9 mouse cellular contexts compared by ENCODE assay signal in the genomic region with DNA sequence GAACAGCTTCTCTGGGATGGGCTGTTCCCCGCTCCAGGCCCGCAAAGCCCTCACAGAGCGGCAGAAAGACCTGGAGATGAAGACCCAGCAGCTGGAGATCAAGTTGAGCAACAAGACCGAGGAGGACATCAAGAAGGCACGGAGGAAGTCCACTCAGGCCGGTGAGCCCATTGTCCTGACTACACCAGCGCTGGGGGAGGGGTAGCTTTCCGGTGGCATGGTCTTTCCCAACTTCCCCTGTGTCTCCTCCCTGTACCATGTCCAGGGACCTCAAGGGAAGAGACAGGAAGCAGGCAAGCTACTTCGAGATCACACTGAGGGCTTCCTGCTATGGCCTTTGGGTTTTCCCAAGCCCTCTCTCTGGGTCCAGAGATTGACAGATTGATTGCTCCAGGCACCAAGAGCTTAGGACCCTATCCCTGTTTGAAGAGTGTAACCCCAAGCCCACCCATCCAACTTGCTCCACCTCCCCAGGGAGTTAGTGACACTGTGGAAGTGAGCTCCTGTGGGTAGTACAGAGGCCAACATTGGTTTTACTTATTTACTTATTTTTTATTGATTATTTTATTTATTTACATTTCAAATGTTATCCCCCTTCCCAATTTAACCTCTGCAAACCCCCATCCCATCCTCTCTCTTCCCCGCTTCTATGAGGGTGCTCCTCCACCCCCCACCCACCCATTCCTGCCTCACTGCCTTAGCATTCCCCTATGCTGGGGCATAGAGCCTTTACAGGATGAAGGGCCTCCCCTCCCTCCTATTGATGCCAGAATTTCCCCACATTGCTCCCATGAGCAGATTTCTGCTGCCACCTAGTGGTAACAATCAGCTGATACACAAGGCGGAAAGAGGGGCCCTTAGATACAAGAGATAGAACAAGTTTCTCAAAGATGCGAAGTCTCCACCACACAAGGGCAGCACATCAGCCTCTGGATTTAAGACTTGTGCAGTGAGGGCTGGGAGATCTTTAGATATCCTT. TPM values are rescaled to one million over a fixed set of nuclear protein-coding genes. Genes with fewer than 3 reads are reported as not detected.
DNase-seq lines count a peak whose midpoint lies in the region; ATAC-seq lines count a peak whose summit lies in the region.
"Had no signal": no experiment of that assay in that cellular context is flagged by ENCODE, and none has a peak within 500 bp of the region (broad histone marks: within the 10 kb centered on the region; RNA-seq: fewer than 3 reads in every experiment).

No protein-coding gene starts in this region.

- no peaks in the 10 kb centered on the region for H3K36me3 ChIP-seq in embryonic facial prominence, embryonic 14.5 days (ENCODE audit: control insufficient read depth, insufficient read depth, low read length)
- H3K36me3 ChIP-seq in neural tube, embryonic 15.5 days, result no peaks in the 10 kb centered on the region

- H3K9ac ChIP-seq in embryonic facial prominence, embryonic 14.5 days (ENCODE audit: low read depth, low read length), result no peak overlapping the region
- H3K9ac ChIP-seq in neural tube, embryonic 15.5 days (replicated peaks), result no peak overlapping the region

- peak; percentile 54 for DNase-seq in right cerebral cortex, postnatal 25 days
- DNase-seq in right cerebral cortex, adult 2 months (ENCODE audit: low spot score in 2 of 2), result no peak
- peak; percentile 27 for DNase-seq in adrenal gland, postnatal 25 days
- DNase-seq in embryonic facial prominence, embryonic 14.5 days (ENCODE audit: low spot score), result peak; percentile 87
- DNase-seq in induced T-regulatory cell, adult 2 months (ENCODE audit: low read depth), result peak; percentile 64
- DNase-seq in lung, adult 18-20 months, result peak; percentile 31 to 58
- DNase-seq in gastrocnemius, postnatal 36 days, result no peak

- no peaks in the 10 kb centered on the region for H3K9me3 ChIP-seq in embryonic facial prominence, embryonic 14.5 days (ENCODE audit: control insufficient read depth, low read length)
- no peaks in the 10 kb centered on the region for H3K9me3 ChIP-seq in neural tube, embryonic 15.5 days (replicated peaks)

- no peak overlapping the region for H3K27ac ChIP-seq in embryonic facial prominence, embryonic 14.5 days (replicated peaks; ENCODE audit: low read depth, low read length)
- no peak overlapping the region for H3K27ac ChIP-seq in neural tube, embryonic 15.5 days (replicated peaks)

- ATAC-seq in embryonic facial prominence, embryonic 14.5 days (ENCODE audit: low read depth), result peak; percentile 63; the same call in 1 of the 2 replicates
- ATAC-seq in neural tube, embryonic 15.5 days (ENCODE audit: low FRiP score), result peak; percentile 79; the same call in 1 of the 2 replicates

- no peak overlapping the region for H3K4me3 ChIP-seq in embryonic facial prominence, embryonic 14.5 days (ENCODE audit: low read depth, low read length)
- no peak overlapping the region for H3K4me3 ChIP-seq in neural tube, embryonic 15.5 days (replicated peaks)

- 59% methylated on average over 9 of the region's 12 CpGs for WGBS in embryonic facial prominence, embryonic 14.5 days
- WGBS in neural tube, embryonic 15.5 days, result 68% methylated on average over 12 of the region's 12 CpGs

- H3K27me3 ChIP-seq in embryonic facial prominence, embryonic 14.5 days (replicated peaks; ENCODE audit: control insufficient read depth, insufficient read depth, low read length), result no peaks in the 10 kb centered on the region
- H3K27me3 ChIP-seq in neural tube, embryonic 15.5 days (replicated peaks), result no peaks in the 10 kb centered on the region

- peaks cover 4% of the 10 kb centered on the region; the same call in 1 of the 2 replicates for H3K4me1 ChIP-seq in embryonic facial prominence, embryonic 14.5 days (ENCODE audit: control insufficient read depth, insufficient read depth, low read length)
- H3K4me1 ChIP-seq in neural tube, embryonic 15.5 days, result no peaks in the 10 kb centered on the region

- no peak overlapping the region for H3K4me2 ChIP-seq in embryonic facial prominence, embryonic 14.5 days (ENCODE audit: low read depth, low read length)
- no peak overlapping the region for H3K4me2 ChIP-seq in neural tube, embryonic 15.5 days

- intact Hi-C loops in gastrocnemius, postnatal 36 days (cut with DNase I), result loop anchor here (2.0 to 10.0 kb wide), 2 partner anchors 19 to 301 kb away; no protein-coding TSS in a partner anchor

RNA-seq across cellular contexts. Expression of a gene that starts 19.3 kb away (rescaled TPM):
- not detected in 2 replicates for total RNA-seq in adrenal gland, postnatal 25 days (2021)
- polyA plus RNA-seq in embryonic facial prominence, embryonic 14.5 days (2014; fragmentation: Nextera tagmentation; extraction: Ambion mirVana), result not detected in 2 replicates
- polyA plus RNA-seq in neural tube, embryonic 15.5 days (2015; fragmentation: Nextera tagmentation; extraction: Ambion mirVana), result not detected in 2 replicates
- total RNA-seq in gastrocnemius, postnatal 36 days (2021), result not detected
- polyA plus RNA-seq: gonadal fat pad, adult 2 months had no signal

Comparison
In these comparisons a context has a peak if more than half of its experiments do, and no peak if none do; other contexts are left out.
1. DNase-seq: peak in right cerebral cortex, postnatal 25 days (single experiment), adrenal gland, postnatal 25 days (single experiment), embryonic facial prominence, embryonic 14.5 days (single experiment), induced T-regulatory cell, adult 2 months (single experiment) and lung, adult 18-20 months (2 of 2); none in right cerebral cortex, adult 2 months (0 of 2) and gastrocnemius, postnatal 36 days (0 of 2).